Mouse (Mus musculus) myocyte (in vitro differentiated cells): ENCODE measurements around the gene Gal3st3. TPM values are rescaled to one million over a fixed set of nuclear protein-coding genes. Genes with fewer than 3 reads are reported as not detected.
A peak's percentile ranks its signal among the peaks of the same experiment; 100 is the strongest.

Experiments
- H3K27me3 ChIP-seq: one replicate; pipeline ENCODE4 v1.6.1; 2011; ENCODE audit not compliant: control insufficient read depth, insufficient read depth, insufficient read length
- H3K36me3 ChIP-seq: one replicate; pipeline ENCODE4 v1.6.1; 2011; ENCODE audit not compliant: control insufficient read depth, insufficient read depth
- H3K4me2 ChIP-seq: one replicate; pipeline ENCODE4 v1.6.1; 2011; ENCODE audit warnings: low read depth, control low read depth
- H3K4me3 ChIP-seq: one replicate; pipeline ENCODE4 v1.5.1; 2011; ENCODE audit warnings: mild to moderate bottlenecking, control low read depth, moderate library complexity
- H3K79me2 ChIP-seq: one replicate; pipeline ENCODE4 v1.6.1; 2011; ENCODE audit not compliant: control insufficient read depth, insufficient read depth
- H3ac ChIP-seq: one replicate; pipeline ENCODE4 v1.6.1; 2011; ENCODE audit not compliant: control insufficient read depth, insufficient read length
- CEBPB ChIP-seq: IDR thresholded peaks from 2 replicates; pipeline ENCODE4 v1.6.1; 2011; ENCODE audit warnings: mild to moderate bottlenecking, moderate library complexity; ENCODE audit not compliant: poor library complexity, insufficient read depth, severe bottlenecking
- E2F4 ChIP-seq: IDR thresholded peaks from one replicate; pipeline ENCODE4 v1.6.1; 2011; ENCODE audit warnings: mild to moderate bottlenecking, control low read depth, moderate library complexity; ENCODE audit not compliant: insufficient read depth
- MAX ChIP-seq: IDR thresholded peaks from one replicate; pipeline ENCODE4 v1.6.1; 2011; ENCODE audit warnings: low read depth, mild to moderate bottlenecking, control low read depth
- MYOD1 ChIP-seq, 3 experiments: IDR thresholded peaks; one replicate each; pipeline ENCODE4 v1.6.1; 2011; ENCODE audit warnings: control low read depth in 2 of 3, low read depth in 2 of 3, mild to moderate bottlenecking in 2 of 3, moderate library complexity in 1 of 3; ENCODE audit not compliant: insufficient read length in 2 of 3, control insufficient read depth in 1 of 3
- MYOG ChIP-seq, 3 experiments: IDR thresholded peaks; one replicate each; pipeline ENCODE4 v1.6.1; 2011; ENCODE audit warnings: control low read depth in 2 of 3, low read depth in 2 of 3, mild to moderate bottlenecking in 2 of 3; ENCODE audit not compliant: insufficient read length in 2 of 3, control insufficient read depth in 1 of 3, insufficient read depth in 1 of 3
- POLR2A ChIP-seq: IDR thresholded peaks from one replicate; pipeline ENCODE4 v1.6.1; 2011; ENCODE audit warnings: low read depth, mild to moderate bottlenecking, control low read depth, moderate library complexity; ENCODE audit not compliant: insufficient read length
- POLR2AphosphoS2 ChIP-seq: IDR thresholded peaks from one replicate; pipeline ENCODE4 v1.6.1; 2011; ENCODE audit warnings: low read depth, control low read depth; ENCODE audit not compliant: insufficient read length
- REST ChIP-seq: IDR thresholded peaks from one replicate; pipeline ENCODE4 v1.6.1; 2011; ENCODE audit warnings: mild to moderate bottlenecking, control low read depth, moderate library complexity; ENCODE audit not compliant: insufficient read depth, insufficient read length
- SRF ChIP-seq: IDR thresholded peaks from one replicate; pipeline ENCODE4 v1.6.1; 2011; ENCODE audit warnings: low read depth; ENCODE audit not compliant: control insufficient read depth, insufficient read length
- TCF12 ChIP-seq: IDR thresholded peaks from one replicate; pipeline ENCODE4 v1.6.1; 2011; ENCODE audit warnings: mild to moderate bottlenecking, control low read depth; ENCODE audit not compliant: poor library complexity, insufficient read depth, severe bottlenecking
- TCF3 ChIP-seq: IDR thresholded peaks from one replicate; pipeline ENCODE4 v1.6.1; 2011; ENCODE audit warnings: low read depth, control low read depth; ENCODE audit not compliant: insufficient read length
- USF1 ChIP-seq: IDR thresholded peaks from one replicate; pipeline ENCODE4 v1.6.1; 2011; ENCODE audit warnings: low read depth, mild to moderate bottlenecking, control low read depth, moderate library complexity
- polyA plus RNA-seq: library from polyadenylated mRNA; unstranded; fragments of >200 nt; fragmentation: generic; extraction: Trizol; gene quantifications from one replicate; pipeline ENCODE4 v1.2.1, GENCODE M21; 2012; ENCODE audit warnings: missing spikeins

Gene Gal3st3
- polyA plus RNA-seq, 1 experiment = 0.05 TPM

GRCm38 (mm10) chr19:5306279-5306678 is 8.1 kb downstream of the Gal3st3 start:
- Histone ChIP-seq H3K4me2 (no peak overlapping the region), H3K79me2 (no peaks in the 10 kb centered on the region), H3ac (no peak overlapping the region), H3K27me3 (no peaks in the 10 kb centered on the region), H3K4me3 (no peak overlapping the region), H3K36me3 (no peaks in the 10 kb centered on the region)
- TF ChIP-seq TCF3 (no peak), USF1 (no peak), SRF (no peak), MAX (no peak)

GRCm38 (mm10) chr19:5306968-5307734 is 9.0 kb downstream of the Gal3st3 start:
- H3K36me3 ChIP-seq = no peaks in the 10 kb centered on the region
- H3K79me2 ChIP-seq = no peaks in the 10 kb centered on the region
- no peak overlapping the region for H3ac ChIP-seq
- no peak overlapping the region for H3K4me2 ChIP-seq
- TF ChIP-seq MYOD1 (IDR thresholded peaks at IDR 0.05; ENCODE audit: control insufficient read depth in 1 of 3, insufficient read length in 2 of 3, low read depth in 2 of 3) (no peak), POLR2AphosphoS2 (no peak), E2F4 (no peak), MAX (no peak), TCF3 (no peak), SRF (no peak), POLR2A (no peak), MYOG (IDR thresholded peaks at IDR 0.05; ENCODE audit: control insufficient read depth in 1 of 3, insufficient read depth in 1 of 3, insufficient read length in 2 of 3, low read depth in 2 of 3) (no peak), USF1 (no peak), TCF12 (no peak), REST (no peak), CEBPB (no peak)
- no peaks in the 10 kb centered on the region for H3K27me3 ChIP-seq
- no peak overlapping the region for H3K4me3 ChIP-seq

- Histone ChIP-seq H3K79me2 (no peaks in the 10 kb centered on the region), H3K4me2 (no peak overlapping the region), H3K27me3 (no peaks in the 10 kb centered on the region), H3K4me3 (no peak overlapping the region), H3K36me3 (no peaks in the 10 kb centered on the region), H3ac (no peak overlapping the region)
- no peak for TF ChIP-seq SRF
- TF ChIP-seq TCF3 = no peak
- TF ChIP-seq CEBPB = no peak
- TF ChIP-seq MAX = no peak
- TF ChIP-seq REST = no peak
- TF ChIP-seq E2F4 = no peak
- no peak for TF ChIP-seq USF1
- no peak for TF ChIP-seq MYOG (IDR thresholded peaks at IDR 0.05; ENCODE audit: control insufficient read depth in 1 of 3, insufficient read depth in 1 of 3, insufficient read length in 2 of 3, low read depth in 2 of 3)
These were observed 10.9 kb downstream of the Gal3st3 start for GRCm38 (mm10) chr19:5309025-5309424.

- no peaks in the 10 kb centered on the region for H3K79me2 ChIP-seq
- no peak overlapping the region for H3K4me3 ChIP-seq
- H3K36me3 ChIP-seq = no peaks in the 10 kb centered on the region
- H3ac ChIP-seq = no peak overlapping the region
- H3K27me3 ChIP-seq = no peaks in the 10 kb centered on the region
- TF ChIP-seq CEBPB = peak; percentile 73
- no peak for TF ChIP-seq E2F4
- TF ChIP-seq MYOG (IDR thresholded peaks at IDR 0.05; ENCODE audit: control insufficient read depth in 1 of 3, insufficient read depth in 1 of 3, insufficient read length in 2 of 3, low read depth in 2 of 3) = no peak
- H3K4me2 ChIP-seq = no peak overlapping the region
These were observed 15.1 kb downstream of the Gal3st3 start for GRCm38 (mm10) chr19:5313189-5313588.

GRCm38 (mm10) chr19:5323801-5324200 is 25.7 kb downstream of the Gal3st3 start:
- no peak overlapping the region for H3K4me3 ChIP-seq
- no peak overlapping the region for H3ac ChIP-seq
- H3K79me2 ChIP-seq = no peaks in the 10 kb centered on the region
- H3K36me3 ChIP-seq = no peaks in the 10 kb centered on the region
- no peaks in the 10 kb centered on the region for H3K27me3 ChIP-seq
- TF ChIP-seq TCF3 (no peak), REST (no peak), POLR2AphosphoS2 (no peak), SRF (no peak), MYOD1 (IDR thresholded peaks at IDR 0.05; ENCODE audit: control insufficient read depth in 1 of 3, insufficient read length in 2 of 3, low read depth in 2 of 3) (no peak), MAX (no peak), CEBPB (no peak), POLR2A (no peak), TCF12 (no peak), E2F4 (no peak), MYOG (IDR thresholded peaks at IDR 0.05; ENCODE audit: control insufficient read depth in 1 of 3, insufficient read depth in 1 of 3, insufficient read length in 2 of 3, low read depth in 2 of 3) (no peak), USF1 (no peak)
- H3K4me2 ChIP-seq = no peak overlapping the region
